Mouse (Mus musculus) neural tube, embryonic 12.5 days (tissue): Measurements from ENCODE around the gene Tssk3. TPM values are rescaled to one million over a fixed set of nuclear protein-coding genes. Genes with fewer than 3 reads are reported as not detected.

Experiments
- polyA plus RNA-seq: library from polyadenylated mRNA; unstranded; fragments of >200 nt; fragmentation: Nextera tagmentation; extraction: Ambion mirVana; gene quantifications from 2 replicates; pipeline ENCODE4 v1.2.1, GENCODE M21; 2016

Gene Tssk3
- polyA plus RNA-seq, 1 experiment from 2014 or later = not detected

Other genes starting within 250 kb of the Tssk3 start
- gene C77080, start 229.6 kb downstream of the Tssk3 start, polyA plus RNA-seq = 4.0 and 4.6 TPM in 2 replicates
- 1.7 and 1.9 TPM in 2 replicates for gene Sync, start 203.4 kb downstream of the Tssk3 start, polyA plus RNA-seq
- gene Rbbp4, start 155.7 kb downstream of the Tssk3 start, polyA plus RNA-seq = 451 and 469 TPM in 2 replicates
- gene Zbtb8os, start 155.3 kb downstream of the Tssk3 start, polyA plus RNA-seq = 34.2 and 38.0 TPM in 2 replicates
- 12.5 and 15.4 TPM in 2 replicates for gene Zbtb8a, start 112.9 kb downstream of the Tssk3 start, polyA plus RNA-seq
- 4.9 and 5.0 TPM in 2 replicates for gene Zbtb8b, start 50.2 kb downstream of the Tssk3 start, polyA plus RNA-seq
- 31.9 and 33.1 TPM in 2 replicates for gene Bsdc1, start 29.4 kb downstream of the Tssk3 start, polyA plus RNA-seq
- gene Fam229a, start 168 bp upstream of the Tssk3 start, polyA plus RNA-seq = not detected in 2 replicates
- 2,122 and 2,278 TPM in 2 replicates for gene Marcksl1, start 22.6 kb upstream of the Tssk3 start, polyA plus RNA-seq
- 179 and 192 TPM in 2 replicates for gene Hdac1, start 51.7 kb upstream of the Tssk3 start, polyA plus RNA-seq
- 7.8 and 8.0 TPM in 2 replicates for gene Lck, start 82.6 kb upstream of the Tssk3 start, polyA plus RNA-seq
- 1.5 and 2.2 TPM in 2 replicates for gene Fam167b, start 87.5 kb upstream of the Tssk3 start, polyA plus RNA-seq
- 200 and 208 TPM in 2 replicates for gene Eif3i, start 109.6 kb upstream of the Tssk3 start, polyA plus RNA-seq
- 175 and 183 TPM in 2 replicates for gene Tmem234, start 109.6 kb upstream of the Tssk3 start, polyA plus RNA-seq
- gene Dcdc2b, start 123.2 kb upstream of the Tssk3 start, polyA plus RNA-seq = 3.1 and 3.3 TPM in 2 replicates
- gene Iqcc, start 128.1 kb upstream of the Tssk3 start, polyA plus RNA-seq = 32.5 and 32.6 TPM in 2 replicates
- 103 and 107 TPM in 2 replicates for gene Ccdc28b, start 132.9 kb upstream of the Tssk3 start, polyA plus RNA-seq
- 77.6 and 83.5 TPM in 2 replicates for gene Txlna, start 150.0 kb upstream of the Tssk3 start, polyA plus RNA-seq
- gene Kpna6, start 181.7 kb upstream of the Tssk3 start, polyA plus RNA-seq = 16.3 and 16.6 TPM in 2 replicates
- 16.0 and 16.8 TPM in 2 replicates for gene Tmem39b, start 205.8 kb upstream of the Tssk3 start, polyA plus RNA-seq